Mouse (Mus musculus): Measurements from ENCODE around the gene Flcn. TPM values are rescaled to one million over a fixed set of nuclear protein-coding genes. Genes with fewer than 3 reads are reported as not detected.

The Flcn gene
- 44.6 and 51.2 TPM in 2 replicates for polyA plus RNA-seq (2015; fragmentation: Nextera tagmentation; extraction: Ambion mirVana)

DNA sequence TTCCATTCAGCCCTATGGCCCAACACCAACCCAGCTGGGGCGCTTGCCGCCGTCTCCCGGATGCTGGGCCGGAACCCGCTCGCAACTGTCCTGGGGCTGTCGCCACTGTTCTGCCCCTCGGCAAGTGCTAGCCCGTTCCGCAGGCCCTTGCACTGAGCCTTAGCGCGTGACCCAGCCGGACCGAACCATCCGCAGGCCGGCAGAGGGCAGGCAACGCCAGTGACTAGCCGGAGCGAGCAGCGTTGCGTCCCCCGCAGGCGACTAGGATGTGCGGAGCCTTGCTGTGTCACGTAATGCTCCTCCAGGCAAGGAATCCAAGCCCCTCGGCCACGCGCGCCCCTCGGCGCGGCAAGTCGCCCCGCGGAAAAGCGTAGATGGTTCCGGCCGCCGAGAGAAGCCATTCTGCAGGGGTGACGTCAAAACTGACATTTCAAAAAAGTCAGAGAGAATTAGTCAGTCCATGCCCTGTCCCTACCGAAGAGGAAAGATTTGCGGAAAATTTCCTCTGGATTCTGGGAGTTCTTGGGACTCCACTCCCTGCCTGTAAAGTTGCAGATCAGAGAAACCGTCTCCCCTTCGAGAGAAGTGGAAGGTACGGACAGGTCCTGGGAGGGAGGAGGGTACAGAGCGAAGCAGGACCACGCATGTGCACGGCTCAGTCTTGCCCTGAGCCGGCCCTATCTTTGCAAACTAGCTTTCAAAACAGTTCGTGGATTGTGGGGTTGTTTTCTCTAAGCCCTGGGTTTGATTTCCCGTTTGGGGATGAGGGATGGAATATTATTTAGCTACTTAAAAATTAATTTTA, at the start of gene Flcn:
TSS of gene Flcn (minus strand) at position 347 of the 805 bp plus-strand sequence.
- H3K9ac ChIP-seq (replicated peaks; ENCODE audit: low read depth, low read length): peak within 1 kb of the TSS; percentile 93
- ATAC-seq: peak; percentile 98
- no peaks in the 10 kb centered on the region for H3K27me3 ChIP-seq (replicated peaks; ENCODE audit: control insufficient read depth, insufficient read depth, low read length)
- H3K9me3 ChIP-seq (ENCODE audit: control insufficient read depth, low read length): no peaks in the 10 kb centered on the region
- peak within 1 kb of the TSS; percentile 98 for H3K27ac ChIP-seq (ENCODE audit: low read length)
- peak within 1 kb of the TSS; percentile 75 for H3K4me2 ChIP-seq (ENCODE audit: low read length)
- H3K4me1 ChIP-seq (replicated peaks; ENCODE audit: control insufficient read depth, insufficient read depth, low read length): peaks cover 11% of the 10 kb centered on the region
- H3K4me3 ChIP-seq (replicated peaks; ENCODE audit: low read length): peak within 1 kb of the TSS; percentile 57
- under 1% methylated on average over 52 of the region's 52 CpGs for WGBS
- no peaks in the 10 kb centered on the region for H3K36me3 ChIP-seq (ENCODE audit: control insufficient read depth, insufficient read depth)

DNA sequence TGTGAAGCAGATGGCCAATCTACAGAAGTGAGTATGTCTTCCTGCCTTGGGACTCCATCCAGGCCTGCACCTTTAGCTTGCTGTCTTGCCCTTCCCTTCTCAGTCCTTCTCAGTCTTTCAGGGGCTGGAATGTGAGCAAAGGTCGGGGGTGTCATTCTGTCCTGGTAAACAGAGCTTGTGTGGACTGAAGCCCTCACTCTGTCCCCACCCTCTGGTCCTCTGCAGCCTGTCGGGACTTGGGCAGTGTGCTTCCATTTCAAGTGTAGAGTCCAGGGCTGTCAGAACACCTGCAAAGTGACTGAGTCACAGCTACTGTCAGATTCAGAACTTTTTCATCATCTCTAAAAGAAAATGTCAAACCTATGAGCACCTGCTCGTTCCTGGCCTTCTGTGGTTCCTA, 43.0 kb upstream of the Flcn start:
- no peak overlapping the region for H3K9ac ChIP-seq (replicated peaks; ENCODE audit: low read depth, low read length)
- H3K27ac ChIP-seq (ENCODE audit: low read length): no peak overlapping the region
- H3K4me2 ChIP-seq (ENCODE audit: low read length): no peak overlapping the region
- WGBS: 77% methylated on average over 3 of the region's 3 CpGs
- no peak overlapping the region for H3K4me3 ChIP-seq (replicated peaks; ENCODE audit: low read length)
- no peaks in the 10 kb centered on the region for H3K27me3 ChIP-seq (replicated peaks; ENCODE audit: control insufficient read depth, insufficient read depth, low read length)
- no peaks in the 10 kb centered on the region for H3K9me3 ChIP-seq (ENCODE audit: control insufficient read depth, low read length)
- ATAC-seq: no peak
- H3K4me1 ChIP-seq (replicated peaks; ENCODE audit: control insufficient read depth, insufficient read depth, low read length): peaks cover 13% of the 10 kb centered on the region
- 0 out of 2 replicates have a peak, but pooled peaks cover 3% of the 10 kb centered on the region for H3K36me3 ChIP-seq (ENCODE audit: control insufficient read depth, insufficient read depth)

DNA sequence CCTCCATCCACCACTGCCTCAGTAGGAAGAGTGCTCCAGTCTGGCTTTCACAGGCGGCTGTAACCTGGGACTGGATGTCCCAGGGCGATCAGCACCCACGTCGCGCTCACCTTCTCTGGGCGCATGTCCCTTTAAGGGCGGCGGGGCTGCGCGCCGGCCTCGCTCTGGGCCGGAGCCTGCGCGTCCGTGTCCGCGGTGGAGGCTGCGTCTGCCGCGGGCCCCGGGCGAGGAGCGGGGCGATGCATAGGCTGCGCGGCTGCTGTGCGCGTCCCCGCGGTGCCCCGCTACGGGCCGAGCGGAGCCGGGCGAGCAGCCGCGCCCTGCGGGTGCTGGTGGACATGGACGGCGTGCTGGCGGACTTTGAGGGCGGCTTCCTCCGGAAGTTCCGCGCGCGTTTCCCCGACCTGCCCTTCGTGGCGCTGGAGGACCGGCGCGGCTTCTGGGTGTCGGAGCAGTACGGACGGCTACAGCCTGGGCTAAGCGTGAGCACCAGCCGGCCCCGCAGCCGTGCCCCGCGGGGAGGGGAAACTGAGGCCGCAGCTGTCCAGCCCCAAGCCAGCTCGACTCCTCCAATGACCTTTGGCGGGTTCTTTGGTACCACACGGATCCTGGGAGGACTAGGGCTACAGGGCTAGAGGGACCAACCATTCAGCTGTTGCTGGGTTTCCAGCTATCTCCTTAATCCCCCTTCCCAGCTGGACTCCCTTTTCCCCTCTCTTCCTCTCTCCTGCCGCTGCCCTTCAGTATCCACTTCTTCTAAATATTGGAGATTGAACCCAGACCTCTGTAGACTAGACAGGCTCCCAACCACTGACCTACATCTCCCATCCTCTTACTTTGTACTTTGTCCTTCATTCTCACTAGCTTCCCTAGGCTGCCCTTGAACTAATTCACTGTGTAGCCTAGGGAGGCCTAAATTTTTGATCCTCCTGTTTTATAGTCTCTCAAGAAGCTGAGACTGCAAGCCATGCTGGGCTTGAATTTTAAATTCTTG, 38.4 kb upstream of the Flcn start:
- ATAC-seq: peak; percentile 92
- peaks cover 19% of the 10 kb centered on the region for H3K4me1 ChIP-seq (replicated peaks; ENCODE audit: control insufficient read depth, insufficient read depth, low read length)
- no peaks in the 10 kb centered on the region for H3K27me3 ChIP-seq (replicated peaks; ENCODE audit: control insufficient read depth, insufficient read depth, low read length)
- H3K9ac ChIP-seq (replicated peaks; ENCODE audit: low read depth, low read length): peak overlapping the region; percentile 95
- no peaks in the 10 kb centered on the region for H3K36me3 ChIP-seq (ENCODE audit: control insufficient read depth, insufficient read depth)
- H3K27ac ChIP-seq (ENCODE audit: low read length): peak overlapping the region; percentile 84
- peak overlapping the region; percentile 82 for H3K4me3 ChIP-seq (replicated peaks; ENCODE audit: low read length)
- H3K4me2 ChIP-seq (ENCODE audit: low read length): peak overlapping the region; percentile 78
- WGBS: under 1% methylated on average over 66 of the region's 69 CpGs
- no peaks in the 10 kb centered on the region for H3K9me3 ChIP-seq (ENCODE audit: control insufficient read depth, low read length)

DNA sequence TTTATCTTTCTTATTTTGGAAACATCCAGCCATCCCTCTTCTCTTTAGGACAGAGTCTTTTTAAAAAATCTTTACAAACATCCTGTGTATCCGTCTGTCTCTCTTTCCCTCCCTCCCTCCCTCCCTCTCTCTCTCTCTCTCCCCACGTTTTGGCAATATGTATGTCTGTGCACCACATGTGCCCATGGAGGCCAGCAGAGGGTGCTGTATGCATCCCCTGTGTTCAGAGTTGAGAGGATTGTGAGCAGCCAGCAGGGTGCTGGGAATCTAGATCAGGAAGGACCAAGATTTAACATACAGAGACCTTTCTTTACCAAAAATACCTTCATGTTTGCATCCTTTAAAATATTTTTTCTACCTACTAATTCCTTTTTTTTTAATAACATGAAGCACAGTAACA, 37.3 kb upstream of the Flcn start:
- no peak overlapping the region for H3K4me3 ChIP-seq (replicated peaks; ENCODE audit: low read length)
- WGBS: 9% methylated on average over 2 of the region's 2 CpGs
- H3K27ac ChIP-seq (ENCODE audit: low read length): no peak overlapping the region
- no peaks in the 10 kb centered on the region for H3K9me3 ChIP-seq (ENCODE audit: control insufficient read depth, low read length)
- 0 out of 2 replicates have a peak overlapping the region, but pooled peaks have one; percentile 25 for H3K4me2 ChIP-seq (ENCODE audit: low read length)
- no peak overlapping the region for H3K9ac ChIP-seq (replicated peaks; ENCODE audit: low read depth, low read length)
- H3K36me3 ChIP-seq (ENCODE audit: control insufficient read depth, insufficient read depth): no peaks in the 10 kb centered on the region
- ATAC-seq: no peak
- no peaks in the 10 kb centered on the region for H3K27me3 ChIP-seq (replicated peaks; ENCODE audit: control insufficient read depth, insufficient read depth, low read length)
- peaks cover 19% of the 10 kb centered on the region for H3K4me1 ChIP-seq (replicated peaks; ENCODE audit: control insufficient read depth, insufficient read depth, low read length)

DNA sequence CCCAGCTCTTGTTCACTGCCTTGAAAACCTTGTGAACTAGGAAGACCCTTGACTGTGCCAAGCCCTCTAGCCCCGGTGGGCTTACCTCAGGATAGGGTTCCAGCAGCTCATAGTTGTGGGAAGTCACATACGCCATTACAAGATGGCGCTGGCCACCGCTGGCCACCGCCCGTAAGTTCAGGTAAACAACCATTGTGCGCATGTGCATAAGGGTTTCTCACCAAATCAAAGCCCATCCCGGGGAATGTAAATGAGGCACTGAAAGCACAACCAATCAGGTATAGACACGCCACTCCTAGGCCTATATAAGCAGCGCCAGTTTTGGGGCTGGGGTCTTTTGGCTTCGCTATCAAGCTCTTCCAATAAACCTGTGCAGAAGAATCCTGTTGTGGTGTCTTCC, 36.5 kb upstream of the Flcn start:
- H3K27me3 ChIP-seq (replicated peaks; ENCODE audit: control insufficient read depth, insufficient read depth, low read length): no peaks in the 10 kb centered on the region
- 96% methylated on average over 11 of the region's 11 CpGs for WGBS
- ATAC-seq: no peak
- no peak overlapping the region for H3K4me3 ChIP-seq (replicated peaks; ENCODE audit: low read length)
- H3K4me1 ChIP-seq (replicated peaks; ENCODE audit: control insufficient read depth, insufficient read depth, low read length): peaks cover 19% of the 10 kb centered on the region
- H3K9ac ChIP-seq (replicated peaks; ENCODE audit: low read depth, low read length): no peak overlapping the region
- H3K9me3 ChIP-seq (ENCODE audit: control insufficient read depth, low read length): no peaks in the 10 kb centered on the region
- H3K4me2 ChIP-seq (ENCODE audit: low read length): no peak overlapping the region
- no peak overlapping the region for H3K27ac ChIP-seq (ENCODE audit: low read length)
- no peaks in the 10 kb centered on the region for H3K36me3 ChIP-seq (ENCODE audit: control insufficient read depth, insufficient read depth)

DNA sequence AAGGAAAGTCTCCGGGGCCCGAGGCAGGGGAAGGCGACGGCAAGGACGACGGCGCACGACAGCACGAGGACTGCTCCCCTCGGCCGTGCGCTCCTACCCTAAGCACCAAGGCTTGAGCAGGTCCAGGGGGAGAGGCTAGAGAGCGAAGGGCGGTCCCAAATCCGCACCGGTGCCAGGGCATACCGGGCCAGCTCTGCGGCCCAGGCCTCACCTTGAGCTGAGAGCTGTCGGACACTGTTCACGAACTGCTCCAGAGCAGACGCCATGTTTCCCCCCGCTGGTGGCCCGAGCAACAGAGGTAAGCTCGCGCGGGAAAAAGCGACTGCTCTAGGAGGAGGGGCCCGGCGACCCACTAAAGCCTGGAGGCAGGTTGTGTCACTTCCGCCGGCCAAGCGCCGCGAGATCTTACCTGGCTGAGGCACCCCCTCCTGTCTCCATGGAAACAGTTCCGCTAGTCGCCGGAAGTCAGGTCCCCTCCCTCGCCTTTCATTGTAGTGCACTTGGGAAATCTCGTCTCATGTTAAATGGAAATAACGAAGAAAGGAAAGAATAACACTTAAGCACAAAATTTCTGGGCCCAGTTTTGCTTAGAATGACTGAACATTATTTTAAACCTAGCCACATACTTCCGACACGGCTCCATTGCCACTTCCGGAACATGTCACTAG, 29.8 kb upstream of the Flcn start, which contains the start of gene Cops3:
TSS of gene Cops3 (minus strand) at position 380 of the 668 bp plus-strand sequence.
- H3K4me2 ChIP-seq (ENCODE audit: low read length): peak within 1 kb of the TSS; percentile 69
- peak within 1 kb of the TSS; percentile 95 for H3K27ac ChIP-seq (ENCODE audit: low read length)
- H3K36me3 ChIP-seq (ENCODE audit: control insufficient read depth, insufficient read depth): no peaks in the 10 kb centered on the region
- H3K27me3 ChIP-seq (replicated peaks; ENCODE audit: control insufficient read depth, insufficient read depth, low read length): no peaks in the 10 kb centered on the region
- H3K4me1 ChIP-seq (replicated peaks; ENCODE audit: control insufficient read depth, insufficient read depth, low read length): peaks cover 22% of the 10 kb centered on the region
- peak; percentile 96 for ATAC-seq
- WGBS: under 1% methylated on average over 43 of the region's 43 CpGs
- no peaks in the 10 kb centered on the region for H3K9me3 ChIP-seq (ENCODE audit: control insufficient read depth, low read length)
- H3K4me3 ChIP-seq (replicated peaks; ENCODE audit: low read length): peak within 1 kb of the TSS; percentile 66
- H3K9ac ChIP-seq (replicated peaks; ENCODE audit: low read depth, low read length): peak within 1 kb of the TSS; percentile 80

- H3K9me3 ChIP-seq (ENCODE audit: control insufficient read depth, low read length): no peaks in the 10 kb centered on the region
- peak within 1 kb of the TSS; percentile 69 for H3K4me2 ChIP-seq (ENCODE audit: low read length)
- H3K9ac ChIP-seq (replicated peaks; ENCODE audit: low read depth, low read length): peak within 1 kb of the TSS; percentile 80
- H3K4me3 ChIP-seq (replicated peaks; ENCODE audit: low read length): peak within 1 kb of the TSS; percentile 66
- WGBS: under 1% methylated on average over 24 of the region's 24 CpGs
- peak; percentile 97 for ATAC-seq
- H3K27me3 ChIP-seq (replicated peaks; ENCODE audit: control insufficient read depth, insufficient read depth, low read length): no peaks in the 10 kb centered on the region
- H3K27ac ChIP-seq (ENCODE audit: low read length): peak within 1 kb of the TSS; percentile 95
- no peaks in the 10 kb centered on the region; the same call in 1 of the 2 replicates for H3K36me3 ChIP-seq (ENCODE audit: control insufficient read depth, insufficient read depth)
- H3K4me1 ChIP-seq (replicated peaks; ENCODE audit: control insufficient read depth, insufficient read depth, low read length): peaks cover 22% of the 10 kb centered on the region
Observed at GRCm38 (mm10) chr11:59839008-59839458, 29.2 kb upstream of the Flcn start, which contains the start of gene Nt5m. TSS of gene Nt5m (plus strand) at chr11:59839447.

DNA sequence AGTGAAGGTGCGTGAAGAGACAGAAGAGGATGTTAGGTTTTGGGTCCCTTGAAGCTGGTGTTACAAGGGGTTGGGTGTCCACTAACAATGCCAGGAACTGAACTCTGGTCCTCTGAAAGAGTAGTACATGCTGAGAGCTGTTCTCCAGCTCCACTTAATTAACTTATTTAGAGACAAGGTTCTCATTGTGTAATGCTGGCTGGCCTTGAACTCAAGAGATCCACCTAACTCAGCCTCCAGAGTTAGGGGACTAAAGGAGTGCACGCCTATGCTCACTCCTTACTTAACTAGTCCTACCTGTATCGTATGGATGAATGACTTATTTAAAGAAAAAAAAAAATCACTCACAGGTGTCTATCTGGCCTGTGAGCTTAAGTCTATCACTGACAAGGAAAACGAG, 28.6 kb upstream of the Flcn start:
- ATAC-seq: no peak
- peak overlapping the region; percentile 68 for H3K4me2 ChIP-seq (ENCODE audit: low read length)
- 57% methylated on average over 4 of the region's 4 CpGs for WGBS
- peak overlapping the region; percentile 80 for H3K9ac ChIP-seq (replicated peaks; ENCODE audit: low read depth, low read length)
- peaks cover 4% of the 10 kb centered on the region; the same call in 1 of the 2 replicates for H3K36me3 ChIP-seq (ENCODE audit: control insufficient read depth, insufficient read depth)
- no peaks in the 10 kb centered on the region for H3K27me3 ChIP-seq (replicated peaks; ENCODE audit: control insufficient read depth, insufficient read depth, low read length)
- no peak overlapping the region for H3K27ac ChIP-seq (ENCODE audit: low read length)
- peaks cover 22% of the 10 kb centered on the region for H3K4me1 ChIP-seq (replicated peaks; ENCODE audit: control insufficient read depth, insufficient read depth, low read length)
- H3K4me3 ChIP-seq (replicated peaks; ENCODE audit: low read length): peak overlapping the region; percentile 66
- H3K9me3 ChIP-seq (ENCODE audit: control insufficient read depth, low read length): no peaks in the 10 kb centered on the region
